Mouse (Mus musculus): ENCODE measurements around the gene Trmt61a.

Trmt61a gene

DNA sequence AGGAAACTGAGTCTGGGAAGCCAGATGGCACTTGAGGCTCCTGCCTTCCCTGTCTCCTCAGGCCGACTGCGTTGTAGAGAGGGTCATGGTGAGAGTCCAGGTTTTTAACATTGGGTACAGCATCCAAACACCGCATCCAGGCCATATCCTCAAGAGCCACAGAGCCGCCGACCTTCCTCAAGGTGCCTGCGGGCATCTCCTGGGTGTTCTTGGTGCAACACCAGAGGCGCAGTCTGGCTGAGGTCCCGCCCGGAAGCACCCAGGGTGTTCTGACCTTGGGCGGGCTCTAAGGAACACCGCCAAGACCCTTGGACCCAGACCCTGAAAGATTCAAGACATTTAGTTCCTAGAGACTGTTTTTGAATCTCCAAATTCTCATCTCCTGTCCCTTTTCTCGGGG lies 5.3 kb upstream of the Trmt61a start:
- no peak for DNase-seq

GRCm38 (mm10) chr12:111674850-111675486 lies 2.9 kb upstream of the Trmt61a start:
- peak; percentile 22 for DNase-seq

DNA sequence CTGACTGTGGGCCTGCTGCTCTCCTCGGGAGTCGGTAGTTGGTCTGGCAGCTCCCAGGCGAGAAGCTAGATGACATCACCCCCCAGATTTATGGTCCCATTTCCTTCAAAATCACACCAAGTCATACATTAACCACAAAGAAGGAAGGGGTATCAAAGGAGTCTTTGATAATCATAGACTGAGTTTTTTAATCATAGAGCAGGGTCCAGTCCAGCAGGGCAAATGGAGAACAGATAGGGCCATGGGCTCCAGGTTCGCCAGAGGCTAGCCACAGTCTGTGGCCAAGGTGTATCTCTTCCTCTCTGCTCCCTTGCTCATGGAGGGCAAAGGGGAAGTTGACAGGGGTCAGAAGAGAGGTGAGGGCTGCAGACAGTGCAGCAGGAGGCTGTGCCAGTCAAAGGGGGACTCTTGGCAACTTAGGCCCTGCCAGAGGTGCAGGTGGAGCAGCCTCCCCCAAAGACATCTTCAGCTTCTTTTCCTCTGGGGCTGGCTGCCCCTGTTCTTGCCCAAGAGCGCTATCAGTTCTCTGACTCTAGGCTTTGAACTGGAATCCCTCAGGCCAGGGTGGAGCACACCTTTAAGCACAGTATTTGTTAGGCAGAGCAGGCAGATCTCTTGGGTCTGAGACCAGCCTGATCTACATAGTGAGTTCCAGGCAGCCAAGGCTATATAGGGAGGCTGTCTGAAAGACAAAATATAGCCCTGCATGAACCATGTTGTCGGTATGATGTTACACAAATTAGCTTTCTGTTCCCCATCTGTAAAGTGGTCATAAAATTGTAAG lies 1.9 kb upstream of the Trmt61a start:
- DNase-seq, result no peak

GRCm38 (mm10) chr12:111677421-111677820 lies 484 bp upstream of the Trmt61a start:
- peak; percentile 69 for DNase-seq

- peak; percentile 64 for DNase-seq
These were observed 697 bp downstream of the Trmt61a start for GRCm38 (mm10) chr12:111678670-111678933.

DNA sequence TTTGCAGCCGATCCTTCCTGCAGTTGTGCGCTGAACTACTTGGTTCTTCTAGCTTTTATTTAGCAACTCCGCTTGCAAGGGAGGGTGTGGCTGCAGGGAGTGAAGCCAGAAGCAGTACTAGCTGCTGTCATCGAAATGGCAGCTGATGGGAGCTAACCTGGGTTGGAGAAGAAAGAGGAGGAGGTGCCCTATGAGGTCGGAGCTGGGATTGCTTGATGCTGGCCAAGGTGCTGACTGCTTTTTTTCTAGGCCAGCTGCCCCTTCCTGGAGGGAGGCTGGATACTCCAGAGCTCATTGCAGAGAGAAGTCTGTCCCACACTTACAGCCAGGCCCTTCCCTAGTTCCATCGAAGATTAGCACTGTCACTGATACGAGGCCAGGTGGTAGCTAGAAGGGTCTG lies 1.1 kb downstream of the Trmt61a start:
- no peak for DNase-seq

GRCm38 (mm10) chr12:111680661-111681060 lies 2.8 kb downstream of the Trmt61a start:
- peak; percentile 40 for DNase-seq

GRCm38 (mm10) chr12:111681305-111681704 lies 3.4 kb downstream of the Trmt61a start:
- peak; percentile 39 for DNase-seq

DNA sequence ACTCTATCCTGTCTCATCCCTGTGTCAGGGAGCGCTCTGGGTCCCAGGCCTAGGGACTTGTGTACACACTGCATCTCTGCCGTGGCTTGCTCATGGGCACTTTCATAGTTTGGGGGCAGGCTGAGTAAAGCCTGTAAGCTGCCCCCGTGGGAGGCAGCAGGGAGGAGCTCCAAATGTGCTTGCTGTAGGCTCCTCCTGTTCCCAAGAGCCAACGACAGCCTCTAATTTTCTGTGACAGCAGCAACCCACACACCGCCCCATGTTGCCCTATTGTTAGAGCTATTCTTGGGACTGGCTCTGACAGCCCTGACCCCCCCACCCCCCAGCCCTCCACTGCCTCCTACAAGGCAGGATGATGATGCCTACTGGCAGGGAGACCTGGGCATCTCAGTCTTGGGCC lies 4.1 kb downstream of the Trmt61a start:
- DNase-seq, result no peak

DNA sequence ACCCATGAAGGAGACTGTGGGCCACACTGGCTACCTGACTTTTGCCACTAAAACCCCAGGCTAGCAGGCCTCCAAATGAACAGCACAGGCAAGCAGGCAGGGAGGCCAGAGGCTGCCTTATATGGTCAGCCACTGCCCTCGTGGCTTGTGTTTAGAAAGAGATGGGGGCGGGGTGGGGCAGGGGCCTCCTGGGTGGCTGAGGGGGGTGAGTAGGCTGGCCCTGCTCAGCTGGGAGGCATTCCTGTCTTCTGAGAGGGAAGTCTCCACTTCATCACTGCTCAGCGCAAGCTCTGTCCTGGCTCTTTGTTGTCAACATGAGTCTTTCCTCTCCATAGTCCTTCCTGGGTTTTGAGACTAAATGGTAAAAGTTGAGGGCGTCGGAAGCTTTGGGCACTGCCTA lies 4.9 kb downstream of the Trmt61a start:
- DNase-seq, result no peak

DNA sequence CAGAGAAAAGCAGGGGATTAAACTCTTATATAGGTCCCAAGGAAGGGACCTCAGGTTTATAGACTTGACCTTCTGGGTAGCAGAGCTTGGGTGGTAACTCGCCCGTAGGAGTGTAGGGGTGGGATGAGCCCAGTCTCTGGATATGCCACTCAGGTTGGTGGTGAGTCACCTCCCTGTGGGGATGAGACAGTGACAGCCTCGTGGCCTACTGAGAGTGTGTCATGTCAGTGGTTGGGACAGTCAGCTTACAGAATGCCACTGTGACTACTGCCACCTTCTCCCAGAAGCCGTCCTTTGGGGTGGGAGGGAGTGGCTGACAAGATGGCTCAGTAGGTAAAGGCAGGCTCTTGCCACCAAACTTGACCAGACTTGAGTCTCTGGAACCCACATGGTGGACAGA lies 8.5 kb downstream of the Trmt61a start:
- DNase-seq, result peak; percentile 46

DNA sequence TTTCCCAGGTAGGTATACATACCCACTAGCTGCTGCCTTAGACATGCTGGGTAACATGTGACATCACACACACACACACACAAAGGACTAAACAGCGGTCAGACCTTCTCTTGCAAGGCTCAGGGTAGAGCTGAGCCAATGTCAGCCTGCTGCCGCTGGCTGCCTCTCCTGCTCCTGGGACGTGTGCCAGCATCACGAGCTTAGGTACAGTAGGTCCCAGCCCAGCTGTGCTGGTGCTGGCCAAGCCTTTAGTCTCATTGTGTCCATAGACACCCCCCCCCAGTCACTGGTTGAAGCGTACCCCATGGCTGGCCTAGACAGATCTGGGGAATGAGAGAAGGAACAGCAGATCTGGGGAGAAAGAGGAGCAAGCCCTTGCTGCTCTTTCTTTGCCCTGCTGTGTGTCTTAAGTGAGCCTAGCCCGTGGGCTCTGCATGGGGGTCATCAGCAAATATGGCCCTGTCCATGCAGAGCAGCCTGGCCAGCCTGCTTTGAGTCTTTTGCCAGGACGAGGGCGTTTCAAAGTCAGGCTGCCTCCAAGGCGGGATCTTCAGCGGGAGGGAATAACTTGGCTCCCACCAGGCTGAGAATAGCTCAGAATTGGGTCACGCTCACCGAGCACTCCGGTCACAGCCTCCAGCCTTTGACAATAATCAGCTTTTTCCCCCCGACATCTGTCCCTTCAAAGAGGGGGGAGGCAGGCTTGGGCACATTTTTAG lies 9.6 kb downstream of the Trmt61a start:
- peak; percentile 87 for DNase-seq

DNA sequence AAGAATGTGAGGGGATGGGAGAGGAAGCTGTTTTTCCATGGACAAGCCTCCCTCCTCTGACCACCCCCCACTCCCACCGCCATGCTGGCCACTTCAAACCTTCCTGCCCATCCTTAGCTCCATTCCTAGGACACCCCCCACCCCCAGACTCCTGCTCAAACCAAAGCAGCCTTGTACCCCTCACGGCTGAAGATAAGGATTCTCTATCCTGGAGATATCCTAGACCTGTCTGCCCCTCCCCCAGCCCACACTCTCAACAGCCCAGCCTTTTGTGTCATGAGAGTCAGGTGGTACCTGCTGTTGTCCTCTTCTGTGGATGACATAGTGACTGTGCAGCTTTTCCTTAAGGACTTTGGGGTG lies 10.1 kb downstream of the Trmt61a start:
- DNase-seq, result peak; percentile 67

DNA sequence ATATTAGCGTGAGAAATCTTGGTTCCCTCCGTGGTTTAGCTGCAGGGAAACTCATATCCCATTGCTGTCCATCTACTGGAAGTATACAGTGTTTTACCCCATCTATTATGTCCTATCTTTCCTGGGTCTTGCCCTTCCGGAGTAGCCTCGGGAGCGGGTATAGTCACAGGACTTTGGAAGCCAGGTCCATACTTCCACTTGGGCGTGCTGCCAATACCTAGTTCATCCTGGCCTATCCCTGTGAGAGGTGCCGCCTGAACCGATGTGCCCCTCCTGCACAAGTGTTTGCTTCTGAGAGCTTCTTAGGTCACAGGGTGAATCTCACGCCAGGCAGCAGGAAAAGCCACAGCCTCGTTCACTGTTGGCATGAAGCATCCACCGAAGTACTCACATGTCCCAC lies 11.5 kb downstream of the Trmt61a start:
- DNase-seq, result peak; percentile 64

DNA sequence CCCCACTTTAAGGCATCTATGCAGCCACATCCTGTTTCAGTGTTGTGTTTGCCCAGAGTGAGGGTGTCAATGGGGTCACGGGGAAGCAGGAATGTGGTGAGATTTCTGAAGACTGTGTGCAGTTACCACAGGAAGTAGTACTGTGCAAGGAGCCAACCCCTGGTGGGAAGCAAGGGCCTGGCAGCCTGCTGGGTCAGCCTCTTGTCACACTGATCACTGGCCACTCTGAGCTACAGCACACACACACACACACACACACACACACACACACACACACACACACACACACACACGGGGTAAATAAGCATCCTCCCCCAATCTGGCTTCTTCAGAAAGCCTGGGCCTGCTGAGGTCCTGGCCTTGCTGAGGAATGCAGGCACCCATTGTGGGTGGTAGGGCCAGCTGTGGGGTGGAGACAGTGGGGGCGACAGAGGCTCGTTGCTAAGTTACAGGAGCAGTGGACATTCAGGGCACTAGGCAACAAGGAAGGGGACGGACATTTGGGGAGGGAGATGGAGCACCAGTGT lies 13.5 kb downstream of the Trmt61a start:
- peak; percentile 58 for DNase-seq

- peak; percentile 48 for DNase-seq
These were observed 15.0 kb downstream of the Trmt61a start for GRCm38 (mm10) chr12:111692899-111693298.

GRCm38 (mm10) chr12:111693341-111694270 lies 15.7 kb downstream of the Trmt61a start:
- DNase-seq, result peak; percentile 81

GRCm38 (mm10) chr12:111694271-111694781 lies 16.4 kb downstream of the Trmt61a start:
- no peak for DNase-seq

GRCm38 (mm10) chr12:111694880-111695804 lies 17.2 kb downstream of the Trmt61a start:
- DNase-seq, result peak; percentile 69

DNA sequence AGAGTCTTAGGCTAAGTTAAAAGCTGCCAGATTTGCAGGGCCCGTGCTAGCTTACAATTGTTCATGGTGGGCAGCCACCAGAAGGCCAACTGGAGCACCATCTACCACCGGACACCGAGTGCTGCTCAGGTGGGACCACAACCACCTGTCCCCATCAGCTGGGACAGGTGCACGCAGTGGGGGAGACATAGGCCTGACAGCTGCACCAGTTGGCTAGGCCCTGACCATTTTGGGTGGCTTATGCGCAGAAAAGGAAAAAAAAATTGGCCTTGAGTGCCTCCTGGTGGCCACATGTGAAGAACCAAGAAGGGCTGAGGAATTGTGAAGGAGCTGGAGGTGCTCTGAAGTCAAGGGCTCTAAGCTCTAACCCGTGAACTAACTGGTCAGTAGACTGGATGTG lies 18.3 kb downstream of the Trmt61a start:
- peak; percentile 93 for DNase-seq

DNA sequence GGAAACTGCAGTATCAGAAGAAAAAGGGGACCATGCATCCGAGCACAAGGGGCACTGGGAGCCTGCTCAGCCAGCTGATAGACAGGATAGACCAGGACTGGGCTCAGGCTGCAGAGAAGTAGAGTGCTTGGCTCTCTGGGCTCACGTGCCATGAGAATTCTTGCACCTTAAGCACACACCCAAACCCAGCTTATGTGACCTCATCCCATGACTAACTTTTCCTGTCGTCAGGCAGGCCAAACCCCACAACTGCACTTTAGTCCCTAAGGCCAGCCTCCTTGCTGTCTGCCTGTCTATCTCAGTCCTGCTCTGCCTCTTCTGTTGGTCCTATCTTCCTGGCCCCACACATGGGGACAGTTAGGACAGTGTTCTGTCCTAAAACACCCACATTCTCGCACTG lies 19.8 kb downstream of the Trmt61a start:
- no peak for DNase-seq

Measured in cerebellum, adult 9-11 months (tissue).